Mouse (Mus musculus): Measurements from ENCODE around the gene Hivep2. TPM values are rescaled to one million over a fixed set of nuclear protein-coding genes. Genes with fewer than 3 reads are reported as not detected.

The Hivep2 gene
- polyA plus RNA-seq, 1 experiment from 2014 or later, result 7.9 TPM

GRCm38 (mm10) chr10:14055533-14055981 is 89.7 kb downstream of the Hivep2 start:
- H3K4me3 ChIP-seq, result no peak overlapping the region
- WGBS, result 39% methylated on average over 9 of the region's 9 CpGs
- H3K27ac ChIP-seq, result peak overlapping the region; percentile 4; the same call in 1 of the 2 replicates
- H3K4me1 ChIP-seq, result peaks cover 18% of the 10 kb centered on the region
- no peaks in the 10 kb centered on the region for H3K27me3 ChIP-seq
- ATAC-seq (ENCODE audit: insufficient number of reproducible peaks, low FRiP score, low TSS enrichment, low read depth), result no peak
- no peaks in the 10 kb centered on the region for H3K9me3 ChIP-seq
- H3K4me2 ChIP-seq, result no peak overlapping the region
- no peak overlapping the region for H3K9ac ChIP-seq
- no peaks in the 10 kb centered on the region for H3K36me3 ChIP-seq

GRCm38 (mm10) chr10:14056057-14056456 is 90.2 kb downstream of the Hivep2 start:
- Histone ChIP-seq H3K36me3 (no peaks in the 10 kb centered on the region), H3K4me2 (no peak overlapping the region), H3K4me1 (peaks cover 18% of the 10 kb centered on the region), H3K4me3 (no peak overlapping the region), H3K27me3 (no peaks in the 10 kb centered on the region), H3K27ac (peak overlapping the region; percentile 4; the same call in 1 of the 2 replicates), H3K9ac (no peak overlapping the region), H3K9me3 (no peaks in the 10 kb centered on the region)
- WGBS, result 76% methylated on average over 4 of the region's 4 CpGs
- ATAC-seq (ENCODE audit: insufficient number of reproducible peaks, low FRiP score, low TSS enrichment, low read depth), result no peak

- Histone ChIP-seq H3K27me3 (no peaks in the 10 kb centered on the region), H3K9ac (no peak overlapping the region), H3K36me3 (no peaks in the 10 kb centered on the region), H3K9me3 (no peaks in the 10 kb centered on the region), H3K4me1 (peaks cover 18% of the 10 kb centered on the region), H3K4me3 (no peak overlapping the region), H3K4me2 (no peak overlapping the region), H3K27ac (no peak overlapping the region)
- WGBS, result 59% methylated on average over 8 of the region's 8 CpGs
- ATAC-seq (ENCODE audit: insufficient number of reproducible peaks, low FRiP score, low TSS enrichment, low read depth), result peak; percentile 63; the same call in 1 of the 2 replicates
Observed at GRCm38 (mm10) chr10:14056584-14057451, 90.9 kb downstream of the Hivep2 start.

GRCm38 (mm10) chr10:14057841-14058605 is 92.1 kb downstream of the Hivep2 start:
- H3K4me2 ChIP-seq, result no peak overlapping the region
- no peaks in the 10 kb centered on the region for H3K9me3 ChIP-seq
- H3K27ac ChIP-seq, result no peak overlapping the region
- H3K36me3 ChIP-seq, result no peaks in the 10 kb centered on the region
- H3K4me3 ChIP-seq, result no peak overlapping the region
- peaks cover 18% of the 10 kb centered on the region for H3K4me1 ChIP-seq
- no peak overlapping the region for H3K9ac ChIP-seq
- H3K27me3 ChIP-seq, result no peaks in the 10 kb centered on the region
- ATAC-seq (ENCODE audit: insufficient number of reproducible peaks, low FRiP score, low TSS enrichment, low read depth), result no peak
- 88% methylated on average over 11 of the region's 11 CpGs for WGBS

- H3K9me3 ChIP-seq, result no peaks in the 10 kb centered on the region
- H3K4me2 ChIP-seq, result no peak overlapping the region
- peaks cover 14% of the 10 kb centered on the region for H3K4me1 ChIP-seq
- H3K9ac ChIP-seq, result no peak overlapping the region
- no peak overlapping the region for H3K4me3 ChIP-seq
- H3K27me3 ChIP-seq, result no peaks in the 10 kb centered on the region
- no peaks in the 10 kb centered on the region for H3K36me3 ChIP-seq
- 80% methylated on average over 2 of the region's 2 CpGs for WGBS
- no peak for ATAC-seq (ENCODE audit: insufficient number of reproducible peaks, low FRiP score, low TSS enrichment, low read depth)
- H3K27ac ChIP-seq, result no peak overlapping the region
Observed at GRCm38 (mm10) chr10:14058742-14059141, 92.9 kb downstream of the Hivep2 start.

GRCm38 (mm10) chr10:14059581-14059980 is 93.7 kb downstream of the Hivep2 start:
- Histone ChIP-seq H3K36me3 (no peaks in the 10 kb centered on the region), H3K9ac (no peak overlapping the region), H3K4me3 (no peak overlapping the region), H3K4me2 (no peak overlapping the region), H3K27me3 (no peaks in the 10 kb centered on the region), H3K27ac (no peak overlapping the region), H3K9me3 (no peaks in the 10 kb centered on the region), H3K4me1 (peaks cover 14% of the 10 kb centered on the region)
- 90% methylated on average over 2 of the region's 2 CpGs for WGBS
- ATAC-seq (ENCODE audit: insufficient number of reproducible peaks, low FRiP score, low TSS enrichment, low read depth), result no peak

GRCm38 (mm10) chr10:14060302-14060701 is 94.4 kb downstream of the Hivep2 start:
- Histone ChIP-seq H3K9ac (no peak overlapping the region), H3K4me2 (no peak overlapping the region), H3K4me3 (no peak overlapping the region), H3K27ac (no peak overlapping the region), H3K4me1 (peaks cover 14% of the 10 kb centered on the region), H3K9me3 (no peaks in the 10 kb centered on the region), H3K36me3 (no peaks in the 10 kb centered on the region), H3K27me3 (no peaks in the 10 kb centered on the region)
- ATAC-seq (ENCODE audit: insufficient number of reproducible peaks, low FRiP score, low TSS enrichment, low read depth), result no peak
- WGBS, result 85% methylated on average over 2 of the region's 2 CpGs

- no peaks in the 10 kb centered on the region for H3K36me3 ChIP-seq
- no peak overlapping the region for H3K4me3 ChIP-seq
- H3K4me2 ChIP-seq, result no peak overlapping the region
- no peak for ATAC-seq (ENCODE audit: insufficient number of reproducible peaks, low FRiP score, low TSS enrichment, low read depth)
- H3K27ac ChIP-seq, result no peak overlapping the region
- no peaks in the 10 kb centered on the region for H3K9me3 ChIP-seq
- no peak overlapping the region for H3K9ac ChIP-seq
- no peaks in the 10 kb centered on the region for H3K27me3 ChIP-seq
- H3K4me1 ChIP-seq, result no peaks in the 10 kb centered on the region
- 73% methylated on average over 4 of the region's 4 CpGs for WGBS
Observed at GRCm38 (mm10) chr10:14063226-14063625, 97.4 kb downstream of the Hivep2 start.

- Histone ChIP-seq H3K4me3 (no peak overlapping the region), H3K27me3 (no peaks in the 10 kb centered on the region), H3K4me2 (no peak overlapping the region), H3K36me3 (no peaks in the 10 kb centered on the region), H3K9me3 (no peaks in the 10 kb centered on the region), H3K9ac (no peak overlapping the region), H3K27ac (no peak overlapping the region), H3K4me1 (no peaks in the 10 kb centered on the region)
- no peak for ATAC-seq (ENCODE audit: insufficient number of reproducible peaks, low FRiP score, low TSS enrichment, low read depth)
- WGBS, result 78% methylated on average over 15 of the region's 15 CpGs
Observed at GRCm38 (mm10) chr10:14064759-14065395, 99.0 kb downstream of the Hivep2 start.

GRCm38 (mm10) chr10:14067802-14068201 is 101.9 kb downstream of the Hivep2 start:
- no peak overlapping the region for H3K27ac ChIP-seq
- H3K4me1 ChIP-seq, result no peaks in the 10 kb centered on the region
- 70% methylated on average over 4 of the region's 4 CpGs for WGBS
- no peaks in the 10 kb centered on the region for H3K9me3 ChIP-seq
- H3K27me3 ChIP-seq, result no peaks in the 10 kb centered on the region
- no peaks in the 10 kb centered on the region for H3K36me3 ChIP-seq
- no peak overlapping the region for H3K4me3 ChIP-seq
- no peak overlapping the region for H3K4me2 ChIP-seq
- H3K9ac ChIP-seq, result no peak overlapping the region
- no peak for ATAC-seq (ENCODE audit: insufficient number of reproducible peaks, low FRiP score, low TSS enrichment, low read depth)

GRCm38 (mm10) chr10:14070498-14071079 is 104.7 kb downstream of the Hivep2 start:
- Histone ChIP-seq H3K4me3 (no peak overlapping the region), H3K4me1 (no peaks in the 10 kb centered on the region), H3K9me3 (no peaks in the 10 kb centered on the region), H3K4me2 (no peak overlapping the region), H3K36me3 (no peaks in the 10 kb centered on the region), H3K27ac (no peak overlapping the region), H3K9ac (no peak overlapping the region), H3K27me3 (no peaks in the 10 kb centered on the region)
- 86% methylated on average over 5 of the region's 5 CpGs for WGBS
- ATAC-seq (ENCODE audit: insufficient number of reproducible peaks, low FRiP score, low TSS enrichment, low read depth), result no peak

Data from limb, embryonic 15.5 days (tissue).